Mouse (Mus musculus) left cerebral cortex, adult 6 months (tissue): ENCODE results near the gene Rplp1. TPM values are rescaled to one million over a fixed set of nuclear protein-coding genes. Genes with fewer than 3 reads are reported as not detected.

ENCODE experiments used
- long read RNA-seq, 2 experiments: library from polyadenylated mRNA; unstranded; transcript quantifications; one replicate each; pipeline ENCODE4 v2.0.0; 2019 to 2020
- polyA plus RNA-seq: library from polyadenylated mRNA; unstranded; fragments of <200 nt; fragmentation: Nextera tagmentation; gene quantifications from 2 replicates; pipeline ENCODE4 v1.2.3, GENCODE M21; 2021

The Rplp1 gene
- 3,932 and 4,147 TPM in 2 replicates for polyA plus RNA-seq
- long read RNA-seq, experiment 1, transcript Rplp1-201 (3 exons, 499 nt) = major isoform, 221 of 225 reads
- long read RNA-seq, experiment 1, partial matches to known transcripts = 3 of 225 reads
- long read RNA-seq, experiment 1, other reads (novel, unspliced or antisense) = 1 of 225 reads
- long read RNA-seq, experiment 2, transcript Rplp1-201 (3 exons, 499 nt) = major isoform, 2,288 of 2,312 reads
- long read RNA-seq, experiment 2, partial matches to known transcripts = 11 of 2,312 reads
- long read RNA-seq, experiment 2, other reads (novel, unspliced or antisense) = 13 of 2,312 reads

GRCm38 (mm10) chr9:61914203-61914916, at the start of gene Rplp1:
Gene Rplp1 (minus strand): TSS chr9:61914542.

GRCm38 (mm10) chr9:61946623-61947401, 32.5 kb upstream of the Rplp1 start, which contains the start of gene Kif23:
Gene Kif23 (minus strand): TSS chr9:61946774.

Other genes starting within 250 kb of the Rplp1 start
- 0.46 and 0.72 TPM in 2 replicates for gene Kif23, start 32.2 kb upstream of the Rplp1 start, polyA plus RNA-seq
- gene Paqr5, start 112.3 kb upstream of the Rplp1 start, polyA plus RNA-seq = 3.7 and 5.0 TPM in 2 replicates
- 9.3 and 10.6 TPM in 2 replicates for gene Glce, start 208.1 kb upstream of the Rplp1 start, polyA plus RNA-seq